Mouse (Mus musculus): ENCODE data around the gene Shisa2. TPM values are rescaled to one million over a fixed set of nuclear protein-coding genes. Genes with fewer than 3 reads are reported as not detected.

Shisa2 gene
- polyA plus RNA-seq, 1 experiment from 2014 or later = 9.6 TPM

GRCm38 (mm10) chr14:59633295-59633898 is 8.3 kb downstream of the Shisa2 start:
- Histone ChIP-seq H3K36me3 (no peaks in the 10 kb centered on the region), H3K4me1 (no peaks in the 10 kb centered on the region), H3K27ac (no peak overlapping the region), H3K4me2 (no peak overlapping the region), H3K9ac (no peak overlapping the region), H3K9me3 (no peaks in the 10 kb centered on the region), H3K4me3 (replicated peaks) (no peak overlapping the region), H3K27me3 (replicated peaks) (no peaks in the 10 kb centered on the region)
- WGBS = 78% methylated on average over 5 of the region's 5 CpGs
- ATAC-seq (ENCODE audit: insufficient read depth, low FRiP score, low read depth) = no peak

- no peaks in the 10 kb centered on the region for H3K9me3 ChIP-seq
- no peaks in the 10 kb centered on the region for H3K36me3 ChIP-seq
- no peak overlapping the region for H3K4me3 ChIP-seq (replicated peaks)
- H3K4me2 ChIP-seq = no peak overlapping the region
- no peaks in the 10 kb centered on the region for H3K27me3 ChIP-seq (replicated peaks)
- no peak for ATAC-seq (ENCODE audit: insufficient read depth, low FRiP score, low read depth)
- H3K9ac ChIP-seq = no peak overlapping the region
- 80% methylated on average over 9 of the region's 9 CpGs for WGBS
- no peak overlapping the region for H3K27ac ChIP-seq
- no peaks in the 10 kb centered on the region for H3K4me1 ChIP-seq
Measured at GRCm38 (mm10) chr14:59633988-59634387, 8.9 kb downstream of the Shisa2 start.

GRCm38 (mm10) chr14:59638906-59639703 is 14.0 kb downstream of the Shisa2 start:
- no peak overlapping the region for H3K4me2 ChIP-seq
- H3K9me3 ChIP-seq = no peaks in the 10 kb centered on the region
- no peaks in the 10 kb centered on the region for H3K4me1 ChIP-seq
- WGBS = 34% methylated on average over 7 of the region's 7 CpGs
- H3K36me3 ChIP-seq = no peaks in the 10 kb centered on the region
- no peak overlapping the region for H3K4me3 ChIP-seq (replicated peaks)
- H3K27ac ChIP-seq = no peak overlapping the region
- ATAC-seq (ENCODE audit: insufficient read depth, low FRiP score, low read depth) = no peak
- H3K9ac ChIP-seq = no peak overlapping the region
- no peaks in the 10 kb centered on the region for H3K27me3 ChIP-seq (replicated peaks)

- 21% methylated on average over 5 of the region's 5 CpGs for WGBS
Measured at GRCm38 (mm10) chr14:59641856-59642255, 16.7 kb downstream of the Shisa2 start.

GRCm38 (mm10) chr14:59643582-59643981 is 18.5 kb downstream of the Shisa2 start:
- WGBS = 37% methylated on average over 12 of the region's 12 CpGs
- no peak for ATAC-seq (ENCODE audit: insufficient read depth, low FRiP score, low read depth)

More at GRCm38 (mm10) chr14:59641856-59642255, 16.7 kb downstream of the Shisa2 start:
- Histone ChIP-seq H3K9ac (no peak overlapping the region), H3K4me3 (replicated peaks) (no peak overlapping the region), H3K36me3 (no peaks in the 10 kb centered on the region), H3K27ac (no peak overlapping the region), H3K4me1 (no peaks in the 10 kb centered on the region), H3K27me3 (replicated peaks) (no peaks in the 10 kb centered on the region), H3K9me3 (no peaks in the 10 kb centered on the region), H3K4me2 (no peak overlapping the region)
- ATAC-seq (ENCODE audit: insufficient read depth, low FRiP score, low read depth) = no peak

GRCm38 (mm10) chr14:59644166-59644565 is 19.1 kb downstream of the Shisa2 start:
- Histone ChIP-seq H3K4me2 (no peak overlapping the region), H3K9me3 (no peaks in the 10 kb centered on the region), H3K27ac (no peak overlapping the region), H3K9ac (no peak overlapping the region), H3K4me3 (replicated peaks) (no peak overlapping the region), H3K4me1 (no peaks in the 10 kb centered on the region), H3K36me3 (no peaks in the 10 kb centered on the region), H3K27me3 (replicated peaks) (no peaks in the 10 kb centered on the region)
- ATAC-seq (ENCODE audit: insufficient read depth, low FRiP score, low read depth) = no peak
- WGBS = 85% methylated on average over 1 of the region's 1 CpGs

More at GRCm38 (mm10) chr14:59643582-59643981, 18.5 kb downstream of the Shisa2 start:
- no peak overlapping the region for H3K27ac ChIP-seq
- no peak overlapping the region for H3K4me3 ChIP-seq (replicated peaks)
- H3K9me3 ChIP-seq = no peaks in the 10 kb centered on the region
- H3K27me3 ChIP-seq (replicated peaks) = no peaks in the 10 kb centered on the region
- no peak overlapping the region for H3K9ac ChIP-seq
- H3K4me2 ChIP-seq = no peak overlapping the region
- H3K36me3 ChIP-seq = no peaks in the 10 kb centered on the region
- H3K4me1 ChIP-seq = no peaks in the 10 kb centered on the region

GRCm38 (mm10) chr14:59644896-59645295 is 19.8 kb downstream of the Shisa2 start:
- no peak overlapping the region for H3K9ac ChIP-seq
- H3K36me3 ChIP-seq = no peaks in the 10 kb centered on the region
- ATAC-seq (ENCODE audit: insufficient read depth, low FRiP score, low read depth) = no peak
- WGBS = 71% methylated on average over 3 of the region's 3 CpGs
- H3K4me3 ChIP-seq (replicated peaks) = no peak overlapping the region
- no peak overlapping the region for H3K4me2 ChIP-seq
- no peaks in the 10 kb centered on the region for H3K4me1 ChIP-seq
- no peak overlapping the region for H3K27ac ChIP-seq
- no peaks in the 10 kb centered on the region for H3K27me3 ChIP-seq (replicated peaks)
- no peaks in the 10 kb centered on the region for H3K9me3 ChIP-seq

- H3K4me1 ChIP-seq = no peaks in the 10 kb centered on the region
- no peaks in the 10 kb centered on the region for H3K27me3 ChIP-seq (replicated peaks)
- no peak overlapping the region for H3K4me3 ChIP-seq (replicated peaks)
- H3K9me3 ChIP-seq = no peaks in the 10 kb centered on the region
- no peak overlapping the region for H3K27ac ChIP-seq
- no peak for ATAC-seq (ENCODE audit: insufficient read depth, low FRiP score, low read depth)
- no peaks in the 10 kb centered on the region for H3K36me3 ChIP-seq
- 64% methylated on average over 16 of the region's 16 CpGs for WGBS
- H3K4me2 ChIP-seq = no peak overlapping the region
- no peak overlapping the region for H3K9ac ChIP-seq
Measured at GRCm38 (mm10) chr14:59646826-59647697, 22.0 kb downstream of the Shisa2 start.

- Histone ChIP-seq H3K36me3 (no peaks in the 10 kb centered on the region), H3K27me3 (replicated peaks) (no peaks in the 10 kb centered on the region), H3K27ac (no peak overlapping the region), H3K4me1 (no peaks in the 10 kb centered on the region), H3K9ac (no peak overlapping the region), H3K4me3 (replicated peaks) (no peak overlapping the region), H3K4me2 (no peak overlapping the region), H3K9me3 (no peaks in the 10 kb centered on the region)
- ATAC-seq (ENCODE audit: insufficient read depth, low FRiP score, low read depth) = no peak
- 84% methylated on average over 10 of the region's 10 CpGs for WGBS
Measured at GRCm38 (mm10) chr14:59648611-59649010, 23.5 kb downstream of the Shisa2 start.

- Histone ChIP-seq H3K9ac (no peak overlapping the region), H3K4me2 (no peak overlapping the region), H3K27me3 (replicated peaks) (no peaks in the 10 kb centered on the region), H3K36me3 (no peaks in the 10 kb centered on the region), H3K9me3 (no peaks in the 10 kb centered on the region), H3K4me3 (replicated peaks) (no peak overlapping the region), H3K27ac (no peak overlapping the region), H3K4me1 (no peaks in the 10 kb centered on the region)
- ATAC-seq (ENCODE audit: insufficient read depth, low FRiP score, low read depth) = no peak
- WGBS = 71% methylated on average over 6 of the region's 6 CpGs
Measured at GRCm38 (mm10) chr14:59649337-59649736, 24.2 kb downstream of the Shisa2 start.

- no peaks in the 10 kb centered on the region for H3K36me3 ChIP-seq
- H3K27me3 ChIP-seq (replicated peaks) = no peaks in the 10 kb centered on the region
- no peak overlapping the region for H3K27ac ChIP-seq
- WGBS = 60% methylated on average over 6 of the region's 6 CpGs
- H3K4me2 ChIP-seq = no peak overlapping the region
- H3K4me3 ChIP-seq (replicated peaks) = no peak overlapping the region
- no peaks in the 10 kb centered on the region for H3K9me3 ChIP-seq
- ATAC-seq (ENCODE audit: insufficient read depth, low FRiP score, low read depth) = no peak
- H3K4me1 ChIP-seq = no peaks in the 10 kb centered on the region
- no peak overlapping the region for H3K9ac ChIP-seq
Measured at GRCm38 (mm10) chr14:59656591-59656990, 31.5 kb downstream of the Shisa2 start.

GRCm38 (mm10) chr14:59657098-59657497 is 32.0 kb downstream of the Shisa2 start:
- 94% methylated on average over 1 of the region's 1 CpGs for WGBS
- Histone ChIP-seq H3K4me1 (no peaks in the 10 kb centered on the region), H3K27ac (no peak overlapping the region), H3K27me3 (replicated peaks) (no peaks in the 10 kb centered on the region), H3K9ac (no peak overlapping the region), H3K4me3 (replicated peaks) (no peak overlapping the region), H3K4me2 (no peak overlapping the region), H3K36me3 (no peaks in the 10 kb centered on the region), H3K9me3 (no peaks in the 10 kb centered on the region)
- ATAC-seq (ENCODE audit: insufficient read depth, low FRiP score, low read depth) = no peak
